In genomic region chrX:78552704-78553103, GRCm38 (mm10) we compare ENCODE assay signal across 18 mouse cellular contexts.
"Had no signal": no experiment of that assay in that cellular context is flagged by ENCODE, and none has a peak within 500 bp of the region (broad histone marks: within the 10 kb centered on the region; RNA-seq: fewer than 3 reads in every experiment).

No protein-coding gene starts in this region.

- H3K4me3 ChIP-seq: intestine, embryonic 15.5 days; kidney, embryonic 15.5 days; left cerebral cortex, adult 2 months; limb, embryonic 10.5 days; megakaryocyte, embryonic 14.5 days; midbrain, embryonic 12.5 days; neural tube, embryonic 13.5 days had no signal

- ATAC-seq: intestine, embryonic 15.5 days; midbrain, embryonic 16.5 days had no signal

- H3K27me3 ChIP-seq: intestine, embryonic 15.5 days; kidney, embryonic 15.5 days; megakaryocyte, embryonic 14.5 days; midbrain, embryonic 12.5 days; neural tube, embryonic 13.5 days had no signal

- DNase-seq: kidney, adult 18-20 months; kidney, postnatal 14 days; lung, embryonic 14.5 days; lung, postnatal 10 days; lung, postnatal 4 days; retina, postnatal 1 day; right cerebral cortex, postnatal 4 days; spleen, adult 18-20 months; thymus, adult 18-20 months; thymus, postnatal 14 days had no signal

- H3K4me2 ChIP-seq: intestine, embryonic 15.5 days; kidney, embryonic 15.5 days; lung, embryonic 14.5 days; midbrain, embryonic 12.5 days; neural tube, embryonic 13.5 days had no signal

- H3K27ac ChIP-seq: intestine, embryonic 15.5 days; kidney, embryonic 15.5 days; left cerebral cortex, adult 2 months; limb, embryonic 10.5 days; midbrain, embryonic 12.5 days; neural tube, embryonic 13.5 days had no signal

- H3K4me1 ChIP-seq: intestine, embryonic 15.5 days; kidney, embryonic 15.5 days; limb, embryonic 10.5 days; megakaryocyte, embryonic 14.5 days; midbrain, embryonic 12.5 days; neural tube, embryonic 13.5 days had no signal

- H3K9me3 ChIP-seq: intestine, embryonic 15.5 days; kidney, embryonic 15.5 days; limb, embryonic 10.5 days; megakaryocyte, embryonic 14.5 days; midbrain, embryonic 12.5 days; neural tube, embryonic 13.5 days had no signal

- H3K36me3 ChIP-seq: intestine, embryonic 15.5 days; kidney, embryonic 15.5 days; limb, embryonic 10.5 days; midbrain, embryonic 12.5 days; neural tube, embryonic 13.5 days had no signal

- H3K9ac ChIP-seq: intestine, embryonic 15.5 days; kidney, embryonic 15.5 days; lung, embryonic 14.5 days; midbrain, embryonic 12.5 days; neural tube, embryonic 13.5 days had no signal
